Mouse (Mus musculus) cerebellum, postnatal 4 days (tissue): Measurements from ENCODE around the gene Slc19a1.

Experiments used
- DNase-seq, 2 experiments: peaks; one replicate each; pipeline ENCODE4 v3.0.0; 2022; ENCODE audit warnings: low spot score in 2 of 2, mixed read lengths in 1 of 2

The Slc19a1 gene

DNA sequence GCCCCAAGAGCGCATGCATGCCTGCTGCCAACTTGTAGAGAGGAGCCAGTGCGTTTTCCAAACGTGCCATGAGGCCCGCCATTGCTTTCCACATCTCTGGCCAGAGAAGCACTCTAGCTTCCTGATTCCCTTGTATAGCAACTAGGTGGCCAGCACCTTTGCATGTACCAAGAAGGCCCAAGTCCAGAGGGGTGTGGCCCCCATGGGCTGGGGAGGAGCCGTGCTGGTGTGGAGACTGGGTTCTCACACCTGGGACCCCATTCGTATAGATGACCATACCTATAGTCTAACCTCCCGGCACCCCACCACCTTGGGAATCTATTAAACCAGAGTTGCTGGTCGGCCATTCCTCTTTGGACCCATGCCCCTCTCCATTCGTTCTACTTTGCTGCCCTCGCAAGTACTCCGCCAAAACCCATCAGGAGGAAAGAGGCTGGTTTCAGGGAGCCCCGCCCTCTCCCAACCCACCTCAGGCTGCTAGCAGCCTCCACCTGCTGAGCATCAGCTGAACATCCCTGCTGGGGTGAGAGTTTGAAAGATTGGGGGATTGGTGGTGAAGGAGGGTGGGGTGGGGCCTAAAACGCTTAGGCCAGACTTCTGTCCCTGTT lies at the start of gene Slc19a1:
TSS of gene Slc19a1 (plus strand) at position 474 of the 608 bp plus-strand sequence.
- no peak for DNase-seq

DNA sequence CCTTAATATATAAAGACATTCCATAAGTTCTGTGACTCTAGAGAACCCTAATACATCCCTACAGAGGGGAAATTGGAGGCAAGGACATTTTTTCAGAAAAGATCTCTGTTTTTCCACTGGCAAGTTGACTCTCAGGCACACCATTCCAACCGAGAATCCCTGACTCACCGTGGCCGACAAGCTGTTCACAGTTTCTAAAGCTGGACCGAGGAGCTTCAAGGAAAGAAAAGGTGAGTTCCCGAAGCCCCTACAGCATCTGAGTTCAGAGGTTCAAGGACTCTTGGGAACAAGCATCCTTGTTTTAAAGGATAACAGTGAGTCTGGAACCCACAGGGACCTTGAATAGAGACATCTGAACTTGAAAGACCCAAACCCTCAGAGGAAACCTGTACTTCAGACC lies 43.5 kb upstream of the Slc19a1 start:
- no peak for DNase-seq

GRCm38 (mm10) chr10:76992456-76992855 lies 39.6 kb upstream of the Slc19a1 start:
- DNase-seq = no peak

DNA sequence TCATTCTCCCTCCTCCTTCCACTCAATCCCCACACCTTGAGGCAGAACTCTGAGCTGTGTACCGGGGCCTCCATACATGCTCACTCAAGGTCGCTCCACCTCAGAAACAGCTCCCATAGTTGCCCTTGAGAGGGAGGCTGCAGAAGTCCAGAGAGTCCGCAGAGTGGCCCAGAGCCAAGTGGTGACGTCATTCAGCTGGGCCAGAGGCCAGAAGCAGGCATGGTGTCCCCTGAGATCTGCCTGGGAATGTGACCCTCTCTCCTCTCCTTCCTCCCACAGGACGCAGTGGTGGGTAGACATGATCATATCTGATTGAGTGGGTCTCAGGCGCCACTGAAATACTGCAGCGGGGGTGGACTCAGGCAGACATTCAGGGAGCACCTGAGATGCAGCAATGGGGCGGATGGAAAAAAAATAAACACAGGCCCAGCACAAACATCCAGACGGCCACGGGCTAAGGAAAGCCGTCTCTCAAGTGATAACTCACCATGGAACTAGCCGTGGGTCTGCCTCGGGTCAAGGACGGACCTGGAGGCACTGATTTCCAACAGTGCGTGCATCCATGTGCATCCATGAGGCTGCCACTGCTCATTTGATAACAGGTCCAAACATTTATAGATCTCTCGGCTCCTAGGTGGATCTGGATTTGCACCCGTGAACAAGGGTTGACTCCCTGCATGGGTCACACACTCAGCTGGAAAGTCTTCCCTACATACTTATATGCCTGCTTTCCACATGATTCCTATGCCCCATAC lies 34.1 kb upstream of the Slc19a1 start:
- DNase-seq = peak; percentile 36 to 81

GRCm38 (mm10) chr10:77004936-77005335 lies 27.1 kb upstream of the Slc19a1 start:
- peak in 1 of 2 experiments; percentile 48 for DNase-seq

DNA sequence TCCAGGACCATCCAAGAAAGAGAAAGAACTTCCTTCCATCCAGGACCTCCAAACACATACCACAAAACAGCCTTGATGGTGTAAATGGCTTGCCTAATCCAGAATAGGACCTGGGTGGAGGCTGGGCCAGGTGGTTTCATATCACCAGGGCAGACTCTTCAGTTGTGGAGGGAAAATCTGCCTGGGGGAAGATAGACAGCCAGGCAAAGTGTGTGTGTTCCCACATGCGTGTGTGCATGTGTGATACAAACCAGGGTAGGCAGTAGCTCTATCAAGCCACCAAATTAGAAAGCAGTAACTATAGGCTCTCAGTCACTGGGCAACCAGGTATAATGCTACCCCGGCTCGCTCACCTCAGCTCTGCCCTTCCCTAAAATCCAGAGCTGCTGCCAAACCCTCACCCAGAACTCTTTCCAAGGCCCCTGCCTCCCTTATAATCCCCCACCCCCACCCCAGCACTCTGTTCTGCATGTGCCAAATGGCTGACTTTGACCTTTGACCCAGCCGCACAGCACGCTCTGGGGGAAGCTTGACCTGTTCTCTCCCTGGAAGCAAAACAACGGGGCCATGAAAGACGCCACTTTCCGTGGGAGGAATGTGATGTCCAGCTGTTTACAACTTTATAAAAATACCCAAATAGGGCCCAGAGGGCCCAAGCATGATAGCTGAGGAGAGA lies 24.5 kb upstream of the Slc19a1 start:
- DNase-seq = peak in 1 of 2 experiments; percentile 23

DNA sequence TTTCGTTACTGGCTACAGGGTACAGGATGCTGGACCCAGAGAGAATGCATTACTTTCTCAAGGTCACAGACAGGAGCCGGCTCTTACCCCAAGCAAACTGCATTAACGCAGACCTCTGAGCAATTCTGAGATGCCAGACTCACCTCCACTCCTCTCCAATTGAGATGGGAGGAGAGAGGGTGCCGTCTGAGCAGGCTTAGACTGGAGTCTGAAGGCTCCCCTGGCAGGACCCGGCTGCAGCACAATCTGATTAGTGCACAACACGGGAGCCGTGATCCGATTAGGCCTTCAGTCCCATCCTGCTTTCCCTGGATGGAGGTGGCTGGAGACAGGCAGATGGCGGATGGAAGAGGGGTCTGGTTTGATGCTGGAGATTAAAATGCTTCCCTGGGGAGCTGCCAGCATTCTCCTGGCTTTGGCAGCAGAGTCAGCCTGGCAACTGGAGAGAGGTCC lies 23.9 kb upstream of the Slc19a1 start:
- DNase-seq = peak in 1 of 2 experiments; percentile 69

- no peak for DNase-seq
Measured at GRCm38 (mm10) chr10:77008698-77009097, 23.3 kb upstream of the Slc19a1 start.

DNA sequence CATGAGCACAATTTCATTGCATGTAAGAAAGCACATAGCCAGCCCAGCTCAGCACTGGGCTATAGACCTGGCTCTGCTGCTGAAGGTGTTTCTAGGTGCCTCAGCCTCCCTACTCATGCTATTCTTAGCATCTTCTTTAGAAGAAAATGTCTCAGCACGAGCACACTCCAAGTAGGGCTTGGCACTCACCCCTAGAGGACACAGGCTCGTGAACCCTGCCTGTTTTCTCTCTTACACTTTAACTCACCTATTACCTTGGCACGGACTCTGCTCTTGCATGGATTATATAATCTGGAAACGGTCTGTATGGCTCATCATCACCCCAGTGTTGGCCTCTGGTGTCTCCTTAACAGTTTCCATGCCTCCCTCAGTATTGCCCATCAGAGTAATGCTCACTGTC lies 20.4 kb upstream of the Slc19a1 start:
- no peak for DNase-seq

DNA sequence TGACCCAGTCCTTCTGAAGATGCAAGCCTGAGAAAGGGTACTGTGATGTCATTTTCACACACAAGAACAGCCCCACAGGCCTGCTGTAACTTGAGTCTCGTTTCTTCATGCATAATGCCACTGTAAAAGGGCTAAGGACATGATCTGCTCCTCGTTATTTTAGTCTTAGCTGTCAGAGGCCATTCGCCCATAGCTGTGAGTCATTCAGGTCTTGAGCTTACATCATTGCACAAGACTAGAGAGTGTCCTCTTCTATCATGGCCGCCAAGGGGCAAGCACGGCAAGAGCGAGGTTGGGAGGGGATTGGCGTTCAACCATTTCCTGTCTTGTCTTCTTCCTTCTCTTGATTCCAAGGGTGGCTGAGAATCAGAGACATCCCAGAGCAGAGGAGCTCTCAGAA lies 16.0 kb upstream of the Slc19a1 start:
- DNase-seq = no peak

DNA sequence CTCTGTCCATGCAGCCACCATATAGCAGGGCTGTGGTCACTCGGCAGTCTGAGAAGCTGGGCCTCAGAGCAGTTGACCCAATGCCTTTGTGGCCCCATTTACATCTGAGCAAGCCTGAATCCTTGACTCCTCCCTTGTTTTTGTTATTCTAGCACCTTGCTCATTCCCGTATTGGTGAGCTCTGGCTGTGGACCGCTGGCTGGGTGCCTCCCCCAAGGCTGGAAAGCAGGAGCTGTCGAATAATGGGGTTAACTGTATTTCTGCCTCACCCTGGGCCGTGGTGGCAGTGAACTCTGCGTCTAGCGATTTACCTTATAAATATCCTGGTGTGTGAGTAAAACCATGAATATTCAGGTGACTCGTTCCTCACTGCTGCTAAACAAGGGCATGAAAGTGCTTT lies 15.5 kb upstream of the Slc19a1 start:
- DNase-seq = no peak

DNA sequence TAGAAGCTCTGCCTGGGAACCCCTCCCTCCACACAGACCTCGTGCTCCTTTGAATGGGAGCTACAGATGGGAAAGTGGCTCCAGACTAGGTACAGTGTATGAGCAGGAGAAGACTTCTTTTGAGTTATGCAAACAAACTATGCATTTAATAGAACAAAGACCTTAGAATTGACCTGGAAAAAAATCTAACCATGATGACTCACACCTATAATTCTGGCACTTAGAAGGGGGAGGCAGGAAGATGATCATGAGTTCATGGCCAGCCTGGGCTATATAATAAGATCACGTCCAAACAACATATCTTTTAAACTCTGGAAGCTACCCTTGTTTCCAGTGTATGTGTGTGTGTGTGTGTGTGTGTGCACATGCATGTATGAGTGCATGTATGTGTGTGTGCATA lies 15.0 kb upstream of the Slc19a1 start:
- no peak for DNase-seq

DNA sequence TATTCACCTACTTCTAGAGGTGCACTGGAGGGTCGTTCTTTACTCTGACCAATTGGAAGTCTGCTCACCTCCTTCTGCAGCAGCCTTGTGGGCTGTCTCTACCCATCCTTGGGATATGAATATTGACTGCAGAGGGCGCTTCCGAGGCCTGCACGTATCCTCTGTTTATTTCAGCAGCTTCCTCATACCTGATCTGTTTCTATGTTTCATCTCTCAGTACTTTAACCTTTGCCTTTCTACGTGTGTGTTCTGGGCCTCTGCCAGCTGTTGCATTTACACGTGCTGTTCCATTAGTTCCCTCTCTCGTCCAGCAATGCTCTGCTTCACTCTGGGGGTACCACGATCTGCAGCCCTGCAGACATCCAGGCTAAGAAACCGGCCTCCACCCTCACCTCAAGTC lies 14.4 kb upstream of the Slc19a1 start:
- DNase-seq = no peak

DNA sequence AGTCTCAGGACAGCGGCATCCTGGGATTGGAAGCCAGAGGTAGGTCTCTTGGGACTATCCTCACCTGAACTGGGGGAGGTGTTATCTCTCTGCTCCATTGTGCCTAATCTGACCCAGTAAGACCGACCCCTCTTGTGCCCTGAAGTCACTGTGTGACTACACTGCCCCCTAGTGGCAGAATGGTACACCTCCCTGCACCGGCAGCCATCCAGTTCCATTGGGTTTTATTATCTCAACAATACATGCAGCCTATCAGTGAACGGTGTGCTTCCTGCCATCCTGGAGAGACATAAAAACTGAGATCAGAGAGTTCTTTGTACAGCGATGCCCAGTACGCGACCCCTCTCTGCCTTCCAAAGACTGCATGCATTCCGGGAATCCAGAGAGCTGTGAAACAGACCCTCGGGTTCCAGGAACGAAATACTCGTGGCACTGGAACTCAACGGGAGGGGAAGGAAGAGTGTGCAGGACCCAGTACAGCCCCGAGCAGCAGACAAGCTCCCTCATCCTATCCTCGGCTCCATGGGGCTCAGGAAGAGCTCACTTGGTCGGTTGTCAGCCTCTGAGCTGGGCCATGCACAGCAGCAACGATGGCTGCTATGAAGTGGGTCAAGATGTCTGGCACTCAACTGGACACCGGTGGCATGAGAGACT lies 10.5 kb upstream of the Slc19a1 start:
- DNase-seq = peak; percentile 52 to 84

DNA sequence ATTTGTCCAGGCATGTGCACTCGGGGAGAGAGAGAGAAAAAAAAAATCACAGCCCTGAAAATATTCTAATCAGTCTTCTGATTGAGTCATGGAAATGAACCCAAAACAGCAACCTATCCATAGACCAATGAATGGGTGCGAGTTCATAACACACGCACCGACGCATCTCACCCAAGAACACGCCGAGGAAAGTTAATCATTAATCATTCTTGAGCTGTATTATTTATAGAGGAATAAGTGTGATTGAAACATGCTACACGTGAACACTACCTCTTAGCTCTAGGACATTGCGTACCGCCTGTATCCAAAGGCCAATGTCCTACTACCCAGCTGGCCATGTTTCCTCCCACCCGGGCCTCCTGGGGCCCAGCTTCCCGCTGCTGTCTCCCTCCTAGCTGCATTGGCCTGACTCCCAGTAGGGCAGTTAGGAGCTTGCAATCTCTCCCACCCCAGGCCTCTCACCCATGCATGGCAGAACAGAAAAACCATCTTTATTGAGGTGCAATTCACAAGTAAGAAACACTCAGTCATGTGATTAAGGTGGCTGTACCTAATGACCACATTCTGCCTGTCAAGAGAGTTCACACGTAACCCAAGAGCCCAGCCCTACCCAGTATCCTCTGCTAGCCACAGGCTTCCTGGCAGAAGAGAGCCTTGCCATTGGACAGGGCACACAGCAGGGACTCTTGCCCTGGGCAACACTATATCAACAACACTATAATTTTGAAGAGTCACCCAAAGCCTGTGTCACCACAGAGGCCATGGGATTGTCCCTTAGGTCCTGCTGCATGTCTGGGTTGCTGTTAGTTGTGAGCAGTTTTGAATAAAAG lies 9.5 kb upstream of the Slc19a1 start:
- no peak for DNase-seq

DNA sequence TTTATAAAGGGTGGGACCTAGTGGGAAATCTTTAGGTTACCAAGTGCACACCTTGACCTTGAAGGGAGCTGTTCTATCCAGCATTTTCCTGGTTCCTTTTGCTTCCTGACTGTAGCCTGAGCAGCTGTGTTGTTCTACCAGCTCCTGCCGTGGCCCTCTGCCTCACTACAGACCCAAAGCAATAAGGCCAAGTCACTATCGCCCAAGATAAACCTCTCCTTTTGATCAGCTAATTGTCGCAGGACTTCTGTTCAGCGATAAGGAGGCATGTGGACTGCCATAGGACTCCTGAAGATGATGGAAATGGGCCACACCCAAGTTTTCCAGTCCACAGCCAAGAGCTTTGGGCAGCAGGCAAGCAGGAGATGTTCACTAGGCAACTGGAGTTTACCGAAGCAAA lies 7.8 kb upstream of the Slc19a1 start:
- DNase-seq = no peak

- no peak for DNase-seq
Measured at GRCm38 (mm10) chr10:77026944-77027343, 5.1 kb upstream of the Slc19a1 start.

GRCm38 (mm10) chr10:77028782-77029296 lies 3.2 kb upstream of the Slc19a1 start:
- DNase-seq = no peak

GRCm38 (mm10) chr10:77029761-77030160 lies 2.3 kb upstream of the Slc19a1 start:
- no peak for DNase-seq

DNA sequence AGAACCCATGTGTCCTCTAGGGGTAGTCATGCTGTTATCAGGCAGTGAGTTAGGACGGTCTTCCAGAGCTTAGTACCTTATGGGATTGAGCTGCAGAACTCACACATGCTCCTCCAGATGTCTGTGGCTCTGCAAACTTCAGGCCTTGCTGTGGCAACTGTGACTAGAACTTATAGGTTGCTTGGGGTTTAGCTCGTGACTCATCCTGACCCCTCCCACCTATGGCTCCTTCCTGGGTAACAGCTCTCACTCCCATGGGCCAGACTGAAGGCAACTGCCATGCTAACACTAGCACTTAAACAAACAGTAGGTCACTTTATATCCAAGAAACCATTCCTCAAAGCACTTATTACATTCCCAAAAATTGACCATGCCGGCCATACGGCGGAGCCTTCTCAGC lies 1.4 kb upstream of the Slc19a1 start:
- DNase-seq = no peak
